Mouse (Mus musculus): ENCODE results near the gene Dcaf11.

The Dcaf11 gene

GRCm38 (mm10) chr14:55557003-55557402 is 2.8 kb upstream of the Dcaf11 start:
- peak; percentile 65 for DNase-seq (ENCODE audit: low spot score)

DNA sequence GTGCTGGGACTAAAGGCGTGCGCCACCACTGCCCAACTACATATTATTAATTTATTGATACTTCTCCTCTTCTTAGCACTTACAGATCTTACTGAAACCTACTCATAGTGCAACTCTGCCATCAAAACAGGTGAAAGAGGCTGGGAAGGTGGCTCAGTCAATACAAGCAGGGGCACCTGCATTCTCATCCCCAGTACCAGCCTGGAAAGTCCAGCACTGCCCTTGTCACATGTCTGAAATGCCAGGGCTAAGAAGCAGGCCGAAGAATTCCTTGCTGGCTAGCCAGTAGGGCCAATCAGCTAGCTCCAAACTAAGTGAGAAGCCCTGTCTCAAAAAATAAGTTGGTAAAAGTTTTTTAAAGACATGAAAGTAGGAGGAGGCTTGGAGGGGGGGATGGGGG is 2.2 kb upstream of the Dcaf11 start:
- DNase-seq (ENCODE audit: low spot score), result no peak

DNA sequence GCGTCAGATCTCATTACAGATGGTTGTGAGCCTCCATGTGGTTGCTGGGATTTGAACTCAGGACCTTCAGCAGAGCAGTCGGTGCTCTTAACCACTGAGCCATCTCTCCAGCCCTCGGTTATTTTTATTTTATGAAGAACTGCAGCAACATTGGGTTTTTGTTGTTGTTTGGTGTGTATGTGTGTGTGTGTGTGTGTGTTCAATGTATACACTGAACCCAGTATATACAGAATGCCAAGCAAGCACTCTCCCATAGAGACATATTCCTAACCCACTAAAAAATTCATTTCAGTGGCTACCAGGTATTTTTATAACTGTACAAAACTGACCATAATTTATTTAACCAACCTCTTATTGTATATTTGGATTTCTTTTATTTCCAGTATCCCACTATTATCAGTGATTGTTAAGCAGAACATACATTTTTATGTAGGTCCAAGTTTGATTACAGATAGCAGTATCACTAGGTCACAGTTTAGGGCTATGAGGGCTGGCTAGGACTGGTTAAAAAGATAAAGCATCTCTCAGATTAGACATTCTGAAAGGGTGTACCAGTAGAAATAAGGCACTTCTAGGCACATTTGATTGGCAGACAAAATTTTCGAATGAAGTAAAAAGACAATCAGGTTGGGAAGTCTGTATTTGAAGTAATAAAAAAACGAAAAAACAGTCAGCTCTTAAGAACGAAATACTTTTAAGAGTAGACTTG is 912 bp upstream of the Dcaf11 start:
- DNase-seq (ENCODE audit: low spot score), result no peak

DNA sequence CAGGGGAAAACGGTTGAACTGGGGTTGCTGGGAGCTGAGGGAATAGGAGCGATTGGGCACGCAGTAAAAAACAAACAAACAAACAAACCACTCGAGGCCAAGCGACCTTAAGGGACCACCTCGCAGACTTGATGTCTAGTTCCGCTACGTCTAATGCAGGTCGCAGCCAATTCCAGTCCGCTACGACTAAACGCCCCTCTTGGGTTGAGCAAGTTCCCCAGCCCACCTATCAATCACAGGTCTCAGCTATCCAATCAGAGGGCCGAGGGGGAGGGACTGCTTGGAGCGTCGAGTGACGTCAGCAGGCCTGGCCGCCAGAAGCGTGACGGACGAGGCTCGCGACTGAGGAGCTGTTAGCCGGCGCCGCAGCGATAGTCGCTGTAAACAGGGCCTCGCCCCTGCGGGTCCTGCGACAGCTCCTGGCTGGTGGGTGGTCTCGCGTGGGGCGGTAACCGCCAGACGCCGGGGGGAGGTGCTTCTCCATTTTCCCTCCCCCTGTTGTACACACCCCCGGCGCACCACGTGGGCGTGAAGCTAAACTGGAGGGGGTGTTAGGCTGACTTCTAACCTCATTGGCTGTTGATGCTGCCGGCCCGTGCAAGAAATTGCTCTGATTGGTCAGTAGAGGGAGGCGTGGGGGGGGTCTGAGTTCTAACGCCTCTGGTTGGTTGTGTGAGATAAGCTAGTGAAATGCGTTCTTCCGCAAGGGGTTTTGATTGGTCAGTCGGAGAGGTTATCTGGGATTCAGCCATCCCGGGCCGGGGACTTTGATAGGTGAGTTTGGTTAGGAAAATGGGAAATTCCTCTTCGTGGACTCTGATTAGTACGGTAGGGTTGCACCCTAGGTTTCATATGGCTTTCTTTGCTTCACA is 632 bp downstream of the Dcaf11 start, which contains the start of gene A730061H03Rik:
Gene A730061H03Rik (minus strand): TSS at position 205 of the 872 bp plus-strand sequence.
- peak; percentile 98 for DNase-seq (ENCODE audit: low spot score)

GRCm38 (mm10) chr14:55561860-55562259 is 2.1 kb downstream of the Dcaf11 start:
- DNase-seq (ENCODE audit: low spot score), result no peak

DNA sequence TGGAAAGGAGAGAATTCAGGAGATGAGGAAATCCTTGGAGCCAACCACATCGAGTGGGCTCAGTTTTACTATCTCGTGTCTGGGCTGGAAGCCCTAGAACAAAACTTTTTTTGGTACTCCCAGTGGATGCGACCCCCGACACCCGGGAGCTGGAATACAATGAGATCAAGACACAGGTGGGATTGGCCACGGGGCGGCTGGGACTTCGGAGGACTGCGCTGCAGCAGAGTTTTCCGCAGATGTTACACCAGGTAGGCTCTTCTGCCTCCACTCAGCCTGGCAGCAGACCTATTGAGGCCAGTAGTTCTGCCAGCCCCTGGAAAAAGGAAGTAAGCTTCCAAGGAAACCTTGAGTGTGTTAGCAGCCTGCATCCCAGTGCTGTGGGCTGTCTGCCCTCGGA is 3.4 kb downstream of the Dcaf11 start:
- no peak for DNase-seq (ENCODE audit: low spot score)

- no peak for DNase-seq (ENCODE audit: low spot score)
Observed at GRCm38 (mm10) chr14:55565748-55566147, 5.9 kb downstream of the Dcaf11 start.

GRCm38 (mm10) chr14:55567496-55567895 is 7.7 kb downstream of the Dcaf11 start:
- DNase-seq (ENCODE audit: low spot score), result no peak

- no peak for DNase-seq (ENCODE audit: low spot score)
Observed at GRCm38 (mm10) chr14:55570588-55570987, 10.8 kb downstream of the Dcaf11 start.

DNA sequence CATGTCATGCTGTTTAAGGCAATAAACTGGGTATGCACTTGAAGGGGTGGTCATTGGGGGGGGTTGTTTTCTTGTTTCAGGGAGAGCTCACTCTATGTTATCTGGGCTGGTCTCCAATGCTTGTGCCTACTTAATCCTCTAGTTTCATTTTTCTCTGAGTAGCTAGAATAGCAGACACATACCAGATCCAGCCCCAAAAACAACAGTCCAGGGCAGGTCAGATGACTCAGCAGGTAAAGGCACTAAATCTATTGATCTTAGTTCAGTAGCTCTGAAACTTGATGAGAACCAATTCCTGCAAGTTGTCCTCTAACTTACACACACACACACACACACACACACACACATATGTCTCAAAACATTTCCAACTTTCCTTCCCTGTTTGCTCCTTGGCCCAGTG is 12.0 kb downstream of the Dcaf11 start:
- no peak for DNase-seq (ENCODE audit: low spot score)

DNA sequence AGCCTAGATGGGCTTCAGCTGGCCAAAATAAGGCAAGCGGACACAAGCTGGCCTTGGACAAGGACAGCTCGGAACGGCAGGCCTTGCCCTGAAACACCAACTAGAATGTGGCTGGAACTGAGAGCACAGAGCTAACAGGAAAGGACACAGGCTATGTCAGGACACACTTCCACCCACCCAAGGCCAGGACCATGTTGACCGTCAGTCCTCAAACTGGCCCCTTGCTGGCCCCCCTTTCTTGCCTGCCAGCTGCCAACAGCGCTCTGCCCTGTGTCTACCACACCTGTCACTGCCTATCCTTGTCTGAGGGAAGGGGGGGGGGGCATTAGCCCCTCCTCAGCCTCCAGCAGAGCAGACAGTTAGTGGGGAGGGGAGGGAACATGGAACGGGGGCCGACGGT is 15.5 kb downstream of the Dcaf11 start, which contains the start of gene Fitm1:
Gene Fitm1 (plus strand): TSS at position 316 of the 400 bp plus-strand sequence.
- DNase-seq (ENCODE audit: low spot score), result no peak

DNA sequence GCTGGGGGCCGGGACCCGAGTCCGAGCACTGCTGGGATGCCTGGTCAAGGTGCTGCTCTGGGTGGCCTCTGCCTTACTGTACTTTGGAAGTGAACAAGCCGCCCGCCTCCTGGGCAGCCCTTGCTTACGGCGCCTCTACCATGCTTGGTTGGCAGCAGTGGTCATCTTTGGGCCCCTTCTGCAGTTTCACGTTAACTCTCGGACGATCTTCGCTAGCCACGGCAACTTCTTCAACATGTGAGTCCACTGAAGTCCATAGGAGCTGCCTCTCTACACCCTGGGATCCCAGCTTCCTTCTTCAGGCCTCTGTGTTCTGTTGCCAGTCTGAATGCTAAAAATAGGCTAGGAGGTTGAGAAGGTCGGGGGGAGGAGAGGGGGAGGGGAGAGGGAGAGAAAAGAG is 15.9 kb downstream of the Dcaf11 start:
- DNase-seq (ENCODE audit: low spot score), result no peak

DNA sequence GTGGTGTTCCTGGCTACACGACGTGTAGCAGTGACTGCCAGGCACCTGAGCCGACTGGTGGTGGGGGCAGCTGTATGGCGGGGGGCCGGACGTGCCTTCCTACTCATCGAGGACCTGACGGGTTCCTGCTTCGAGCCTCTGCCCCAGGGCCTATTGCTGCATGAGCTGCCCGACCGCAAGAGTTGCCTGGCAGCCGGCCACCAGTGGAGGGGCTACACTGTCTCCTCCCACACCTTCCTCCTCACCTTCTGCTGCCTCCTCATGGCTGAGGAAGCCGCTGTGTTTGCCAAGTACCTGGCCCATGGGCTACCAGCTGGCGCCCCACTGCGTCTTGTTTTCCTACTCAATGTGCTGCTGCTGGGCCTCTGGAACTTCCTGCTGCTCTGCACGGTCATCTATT is 16.6 kb downstream of the Dcaf11 start:
- DNase-seq (ENCODE audit: low spot score), result no peak

GRCm38 (mm10) chr14:55577871-55578667 is 18.3 kb downstream of the Dcaf11 start, which contains the start of gene Psme1:
TSS of gene Psme1 (plus strand) at chr14:55578123.
- DNase-seq (ENCODE audit: low spot score), result peak; percentile 87

DNA sequence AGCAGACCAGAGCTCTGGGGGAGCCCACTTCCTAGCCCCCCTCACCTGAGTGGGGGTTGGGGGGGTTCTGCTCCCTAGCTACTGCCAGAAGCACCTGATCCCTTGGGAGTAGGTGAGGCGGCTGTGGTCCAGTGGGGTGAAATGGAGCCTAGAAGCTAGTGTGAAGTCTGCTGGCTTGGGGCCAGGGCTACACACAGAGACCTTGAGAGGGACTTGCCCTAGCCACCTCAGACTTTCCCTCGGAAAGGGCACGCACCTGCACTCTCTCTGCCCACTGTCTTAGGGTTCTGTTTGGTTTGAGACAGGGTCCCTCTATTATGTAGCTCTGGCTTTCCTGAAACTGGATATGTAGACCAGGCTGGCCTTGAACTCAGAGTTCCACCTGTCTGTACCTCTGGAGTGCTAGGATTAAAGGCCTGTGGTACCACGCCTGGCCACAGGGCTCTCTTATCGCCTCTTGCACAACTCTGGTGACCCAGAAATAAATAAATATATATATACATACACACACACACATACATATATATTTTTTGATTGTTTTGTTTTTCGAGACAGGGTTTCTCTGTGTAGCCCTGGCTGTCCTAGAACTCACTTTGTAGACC is 19.0 kb downstream of the Dcaf11 start:
- peak; percentile 37 for DNase-seq (ENCODE audit: low spot score)

GRCm38 (mm10) chr14:55579511-55580496 is 20.0 kb downstream of the Dcaf11 start:
- no peak for DNase-seq (ENCODE audit: low spot score)

DNA sequence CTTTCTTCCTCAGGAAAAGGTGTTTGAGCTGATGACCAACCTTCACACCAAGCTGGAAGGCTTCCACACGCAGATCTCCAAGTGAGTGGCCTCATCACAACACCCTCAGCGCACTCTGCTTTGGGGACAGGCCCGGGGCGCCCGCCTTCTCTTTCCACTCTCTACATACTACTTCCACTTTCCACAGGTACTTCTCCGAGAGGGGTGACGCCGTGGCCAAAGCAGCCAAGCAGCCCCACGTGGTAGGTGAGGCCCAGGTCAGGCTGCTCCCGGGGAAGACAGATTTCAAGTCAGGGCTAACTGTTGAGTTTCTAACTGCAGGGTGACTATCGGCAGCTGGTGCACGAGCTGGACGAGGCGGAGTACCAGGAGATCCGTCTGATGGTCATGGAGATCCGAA is 20.9 kb downstream of the Dcaf11 start:
- no peak for DNase-seq (ENCODE audit: low spot score)

DNA sequence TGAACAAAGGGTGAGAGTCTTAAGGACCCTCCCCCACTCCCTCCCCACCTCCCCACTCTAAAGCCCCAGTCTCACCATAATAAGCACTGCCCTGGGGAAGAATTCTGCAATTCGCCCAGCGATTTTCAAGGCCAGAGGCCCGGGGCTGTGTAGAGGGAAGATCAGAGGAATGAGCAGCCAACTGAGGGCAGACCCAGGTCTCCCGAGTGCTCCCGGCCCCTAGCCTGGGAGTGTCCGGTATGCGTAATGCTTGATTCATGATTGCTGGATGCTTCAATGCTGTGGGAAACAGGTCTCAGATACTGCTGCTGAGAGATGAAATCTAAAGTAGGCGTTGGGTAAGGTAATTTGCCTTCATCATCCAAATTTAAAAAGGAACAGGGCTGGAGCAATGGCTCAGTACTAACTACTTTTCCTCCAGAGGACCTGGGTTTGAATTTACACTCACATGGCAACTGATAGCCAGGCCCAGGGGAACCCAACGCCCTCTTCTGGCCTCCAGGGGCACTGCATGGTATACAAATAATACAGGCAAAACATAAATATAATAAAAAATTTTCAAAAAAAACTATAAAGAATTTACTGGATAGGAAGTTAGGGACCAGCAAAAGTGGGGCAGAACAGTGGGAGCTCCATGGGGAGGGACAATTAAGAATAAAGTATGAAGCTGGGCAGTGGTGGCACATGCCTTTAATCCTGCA is 22.3 kb downstream of the Dcaf11 start:
- DNase-seq (ENCODE audit: low spot score), result peak; percentile 25

- DNase-seq (ENCODE audit: low spot score), result no peak
Observed at GRCm38 (mm10) chr14:55584303-55584701, 24.5 kb downstream of the Dcaf11 start.

Data from T-cell, adult 2 months (primary cell).